Mouse (Mus musculus) liver, embryonic 16.5 days (tissue): ENCODE results near the gene Slc35b2. TPM values are rescaled to one million over a fixed set of nuclear protein-coding genes. Genes with fewer than 3 reads are reported as not detected.

Experiments used
- ATAC-seq: fragments of 200-750 bp; cut with Nextera tagmentation; 2 replicates; pipeline ENCODE4 v1.8.0; 2017; ENCODE audit warnings: low read depth, mild to moderate bottlenecking, moderate number of reproducible peaks, moderate library complexity
- H3K27ac ChIP-seq: fragments of 300-500 bp; sonication (generic); 2 replicates; pipeline ENCODE4 v1.5.1; 2014; ENCODE audit warnings: mild to moderate bottlenecking, low read length
- H3K27me3 ChIP-seq: fragments of 300-500 bp; sonication (generic); 2 replicates; pipeline ENCODE4 v1.6.1; 2014; ENCODE audit warnings: low read depth, low read length, mixed read lengths; ENCODE audit not compliant: control insufficient read depth, insufficient read depth
- H3K36me3 ChIP-seq: fragments of 300-500 bp; sonication (generic); 2 replicates; pipeline ENCODE4 v1.6.1; 2014; ENCODE audit warnings: mild to moderate bottlenecking; ENCODE audit not compliant: control insufficient read depth, insufficient read depth
- H3K4me1 ChIP-seq: fragments of 300-500 bp; sonication (generic); 2 replicates; pipeline ENCODE4 v1.6.1; 2014; ENCODE audit warnings: low read depth, low read length, mixed read lengths; ENCODE audit not compliant: control insufficient read depth
- H3K4me2 ChIP-seq: fragments of 300-500 bp; sonication (generic); 2 replicates; pipeline ENCODE4 v1.6.1; 2014; ENCODE audit warnings: low read depth, low read length, mixed read lengths
- H3K4me3 ChIP-seq: fragments of 300-500 bp; sonication (generic); 2 replicates; pipeline ENCODE4 v1.5.1; 2014; ENCODE audit warnings: low read depth, mild to moderate bottlenecking, low read length
- H3K9ac ChIP-seq: fragments of 300-500 bp; sonication (generic); 2 replicates; pipeline ENCODE4 v1.6.1; 2014; ENCODE audit warnings: low read depth, low read length
- H3K9me3 ChIP-seq: fragments of 300-500 bp; sonication (generic); replicated peaks from 2 replicates; pipeline ENCODE4 v1.6.1; 2016; ENCODE audit warnings: low read length; ENCODE audit not compliant: control insufficient read depth
- WGBS: fragments of 180-500 bp; shearing (Covaris S2); extraction: QIAGEN DNeasy Blood & Tissue Kit; methylation state at CpG from one replicate; pipeline ENCODE4 v1.1.7; 2014; ENCODE audit not compliant: insufficient replicate concordance; 5-methylcytosine and 5-hydroxymethylcytosine counted together
- polyA plus RNA-seq: library from polyadenylated mRNA; unstranded; fragments of >200 nt; fragmentation: Nextera tagmentation; extraction: Ambion mirVana; gene quantifications from 2 replicates; pipeline ENCODE4 v1.2.1, GENCODE M21; 2015

Slc35b2 gene
- 45.3 and 46.5 TPM in 2 replicates for polyA plus RNA-seq

- H3K27ac ChIP-seq: peak within 1 kb of the TSS; percentile 39; the same call in 1 of the 2 replicates
- peak within 1 kb of the TSS; percentile 77 for H3K9ac ChIP-seq
- ATAC-seq: peak; percentile 86
- H3K4me1 ChIP-seq: peaks cover 16% of the 10 kb centered on the region
- 0% methylated on average over 46 of the region's 61 CpGs for WGBS
- peak within 1 kb of the TSS; percentile 69 for H3K4me3 ChIP-seq
- no peaks in the 10 kb centered on the region for H3K27me3 ChIP-seq
- no peaks in the 10 kb centered on the region for H3K9me3 ChIP-seq
- peaks cover 23% of the 10 kb centered on the region for H3K36me3 ChIP-seq
- peak within 1 kb of the TSS; percentile 77 for H3K4me2 ChIP-seq
Observed at GRCm38 (mm10) chr17:45563655-45564530, at the start of gene Slc35b2. TSS of gene Slc35b2 (plus strand) at chr17:45563874.

- ATAC-seq: peak; percentile 67
Observed at GRCm38 (mm10) chr17:45515204-45515726, 48.4 kb upstream of the Slc35b2 start.

GRCm38 (mm10) chr17:45515806-45516205 lies 47.9 kb upstream of the Slc35b2 start:
- no peaks in the 10 kb centered on the region for H3K9me3 ChIP-seq
- H3K4me1 ChIP-seq: no peaks in the 10 kb centered on the region; the same call in 1 of the 2 replicates
- H3K27ac ChIP-seq: no peak overlapping the region
- H3K27me3 ChIP-seq: no peaks in the 10 kb centered on the region
- H3K36me3 ChIP-seq: no peaks in the 10 kb centered on the region; the same call in 1 of the 2 replicates
- H3K9ac ChIP-seq: no peak overlapping the region
- WGBS: 72% methylated on average over 10 of the region's 10 CpGs
- no peak for ATAC-seq
- H3K4me3 ChIP-seq: no peak overlapping the region
- no peak overlapping the region for H3K4me2 ChIP-seq

More at GRCm38 (mm10) chr17:45515204-45515726, 48.4 kb upstream of the Slc35b2 start:
- H3K4me3 ChIP-seq: no peak overlapping the region
- H3K9me3 ChIP-seq: no peaks in the 10 kb centered on the region
- no peak overlapping the region for H3K9ac ChIP-seq
- no peak overlapping the region for H3K4me2 ChIP-seq
- no peaks in the 10 kb centered on the region; the same call in 1 of the 2 replicates for H3K36me3 ChIP-seq
- H3K4me1 ChIP-seq: no peaks in the 10 kb centered on the region; the same call in 1 of the 2 replicates
- no peaks in the 10 kb centered on the region for H3K27me3 ChIP-seq
- WGBS: 64% methylated on average over 15 of the region's 15 CpGs
- H3K27ac ChIP-seq: no peak overlapping the region

GRCm38 (mm10) chr17:45516488-45516887 lies 47.2 kb upstream of the Slc35b2 start:
- Histone ChIP-seq H3K9ac (no peak overlapping the region), H3K4me1 (no peaks in the 10 kb centered on the region; the same call in 1 of the 2 replicates), H3K36me3 (no peaks in the 10 kb centered on the region), H3K4me2 (no peak overlapping the region), H3K9me3 (no peaks in the 10 kb centered on the region), H3K27ac (no peak overlapping the region), H3K27me3 (no peaks in the 10 kb centered on the region), H3K4me3 (no peak overlapping the region)
- no peak for ATAC-seq
- WGBS: 52% methylated on average over 8 of the region's 8 CpGs

GRCm38 (mm10) chr17:45517135-45517534 lies 46.5 kb upstream of the Slc35b2 start:
- Histone ChIP-seq H3K4me2 (no peak overlapping the region), H3K4me3 (no peak overlapping the region), H3K27me3 (no peaks in the 10 kb centered on the region), H3K9me3 (no peaks in the 10 kb centered on the region), H3K27ac (no peak overlapping the region), H3K9ac (no peak overlapping the region), H3K36me3 (no peaks in the 10 kb centered on the region), H3K4me1 (no peaks in the 10 kb centered on the region; the same call in 1 of the 2 replicates)
- 77% methylated on average over 21 of the region's 21 CpGs for WGBS
- ATAC-seq: no peak

- H3K4me1 ChIP-seq: no peaks in the 10 kb centered on the region; the same call in 1 of the 2 replicates
- H3K4me2 ChIP-seq: no peak overlapping the region
- no peaks in the 10 kb centered on the region for H3K36me3 ChIP-seq
- H3K9me3 ChIP-seq: no peaks in the 10 kb centered on the region
- no peak overlapping the region for H3K27ac ChIP-seq
- H3K4me3 ChIP-seq: no peak overlapping the region
- WGBS: 39% methylated on average over 28 of the region's 28 CpGs
- no peak overlapping the region for H3K9ac ChIP-seq
- ATAC-seq: no peak
- no peaks in the 10 kb centered on the region for H3K27me3 ChIP-seq
Observed at GRCm38 (mm10) chr17:45517549-45518215, 46.0 kb upstream of the Slc35b2 start.

- no peak for ATAC-seq
- no peaks in the 10 kb centered on the region; the same call in 1 of the 2 replicates for H3K4me1 ChIP-seq
- no peak overlapping the region for H3K4me3 ChIP-seq
- WGBS: 66% methylated on average over 12 of the region's 12 CpGs
- H3K36me3 ChIP-seq: no peaks in the 10 kb centered on the region
- H3K9me3 ChIP-seq: no peaks in the 10 kb centered on the region
- no peak overlapping the region for H3K27ac ChIP-seq
- no peak overlapping the region for H3K9ac ChIP-seq
- no peak overlapping the region for H3K4me2 ChIP-seq
- H3K27me3 ChIP-seq: no peaks in the 10 kb centered on the region; the same call in 1 of the 2 replicates
Observed at GRCm38 (mm10) chr17:45518766-45519475, 44.8 kb upstream of the Slc35b2 start.

GRCm38 (mm10) chr17:45520136-45520535 lies 43.5 kb upstream of the Slc35b2 start:
- 71% methylated on average over 11 of the region's 11 CpGs for WGBS
- Histone ChIP-seq H3K4me1 (no peaks in the 10 kb centered on the region), H3K27me3 (peaks cover 3% of the 10 kb centered on the region), H3K36me3 (no peaks in the 10 kb centered on the region), H3K9ac (no peak overlapping the region), H3K9me3 (no peaks in the 10 kb centered on the region), H3K27ac (no peak overlapping the region), H3K4me3 (no peak overlapping the region), H3K4me2 (no peak overlapping the region)
- ATAC-seq: no peak
